Comparison of ENCODE assay signal across 8 mouse cellular contexts in genomic region chr7:80402651-80403321, GRCm38 (mm10). TPM values are rescaled to one million over a fixed set of nuclear protein-coding genes. Genes with fewer than 3 reads are reported as not detected.
DNase-seq lines count a peak whose midpoint lies in the region; ATAC-seq lines count a peak whose summit lies in the region.

No protein-coding gene starts in this region.

- H3K4me2 ChIP-seq in embryonic facial prominence, embryonic 13.5 days = peak overlapping the region; percentile 88
- peak overlapping the region; percentile 88 for H3K4me2 ChIP-seq in heart, embryonic 13.5 days
- H3K4me2 ChIP-seq in kidney, embryonic 16.5 days (replicated peaks; ENCODE audit: low read depth, low read length) = peak overlapping the region; percentile 82

- WGBS in embryonic facial prominence, embryonic 13.5 days = under 1% methylated on average over 48 of the region's 92 CpGs
- under 1% methylated on average over 43 of the region's 92 CpGs for WGBS in heart, embryonic 13.5 days
- WGBS in kidney, embryonic 16.5 days = 1% methylated on average over 47 of the region's 92 CpGs

- ATAC-seq in embryonic facial prominence, embryonic 13.5 days (ENCODE audit: insufficient number of reproducible peaks, insufficient read depth, low FRiP score, low TSS enrichment, low read depth) = peak; percentile 57
- ATAC-seq in heart, embryonic 13.5 days (ENCODE audit: extremely low read depth, insufficient number of reproducible peaks, low FRiP score, low TSS enrichment) = peak; percentile 57; the same call in 1 of the 2 replicates
- ATAC-seq in kidney, embryonic 16.5 days (ENCODE audit: low FRiP score, low TSS enrichment) = peak; percentile 73
- ATAC-seq in monocyte, adult 5-6 weeks (replicated peaks; ENCODE audit: insufficient number of reproducible peaks, low FRiP score, low TSS enrichment, poor library complexity, severe bottlenecking) = no peak

- H3K4me3 ChIP-seq in embryonic facial prominence, embryonic 13.5 days = peak overlapping the region; percentile 95
- peak overlapping the region; percentile 94 for H3K4me3 ChIP-seq in heart, embryonic 13.5 days
- H3K4me3 ChIP-seq in kidney, embryonic 16.5 days (ENCODE audit: low read length) = peak overlapping the region; percentile 83

- peaks cover 7% of the 10 kb centered on the region; the same call in 1 of the 2 replicates for H3K27me3 ChIP-seq in embryonic facial prominence, embryonic 13.5 days
- no peaks in the 10 kb centered on the region for H3K27me3 ChIP-seq in heart, embryonic 13.5 days (replicated peaks)
- no peaks in the 10 kb centered on the region for H3K27me3 ChIP-seq in kidney, embryonic 16.5 days (ENCODE audit: insufficient read depth, low read length)

- DNase-seq in CD4-positive, CD25-positive, alpha-beta regulatory T cell, adult 2 months (ENCODE audit: low read depth, low spot score) = peak; percentile 79
- DNase-seq in adrenal gland, adult 2 months = peak; percentile 86
- peak; percentile 77 for DNase-seq in lung, postnatal 36 days
- DNase-seq in retina, postnatal 1 day = peak; percentile 78

- peak overlapping the region; percentile 97 for H3K9ac ChIP-seq in embryonic facial prominence, embryonic 13.5 days
- H3K9ac ChIP-seq in heart, embryonic 13.5 days = peak overlapping the region; percentile 99
- peak overlapping the region; percentile 98 for H3K9ac ChIP-seq in kidney, embryonic 16.5 days (replicated peaks; ENCODE audit: low read length)

- peak overlapping the region; percentile 90 for H3K27ac ChIP-seq in embryonic facial prominence, embryonic 13.5 days
- peak overlapping the region; percentile 96 for H3K27ac ChIP-seq in heart, embryonic 13.5 days (replicated peaks)
- H3K27ac ChIP-seq in kidney, embryonic 16.5 days (ENCODE audit: low read length) = peak overlapping the region; percentile 89

- peaks cover 50% of the 10 kb centered on the region for H3K4me1 ChIP-seq in embryonic facial prominence, embryonic 13.5 days
- H3K4me1 ChIP-seq in heart, embryonic 13.5 days = peaks cover 69% of the 10 kb centered on the region
- H3K4me1 ChIP-seq in kidney, embryonic 16.5 days (ENCODE audit: insufficient read depth, low read length) = peaks cover 23% of the 10 kb centered on the region

- H3K36me3 ChIP-seq in embryonic facial prominence, embryonic 13.5 days = peaks cover 7% of the 10 kb centered on the region
- peaks cover 9% of the 10 kb centered on the region for H3K36me3 ChIP-seq in heart, embryonic 13.5 days
- H3K36me3 ChIP-seq in kidney, embryonic 16.5 days (ENCODE audit: insufficient read depth, low read length) = no peaks in the 10 kb centered on the region; the same call in 1 of the 2 replicates

- H3K9me3 ChIP-seq in embryonic facial prominence, embryonic 13.5 days = no peaks in the 10 kb centered on the region
- no peaks in the 10 kb centered on the region for H3K9me3 ChIP-seq in heart, embryonic 13.5 days
- H3K9me3 ChIP-seq in kidney, embryonic 16.5 days (ENCODE audit: low read length) = no peaks in the 10 kb centered on the region

RNA-seq across cellular contexts. Expression of gene Furin, which starts 2.5 kb away (rescaled TPM):
- 100 to 1,000 TPM; 158 to 185 TPM for total RNA-seq in adrenal gland, adult 2 months (2021)
- 225 and 227 TPM in 2 replicates for polyA plus RNA-seq in adrenal gland, adult 2 months (2012; rRNA removed)
- 10.9 and 11.0 TPM in 2 replicates for polyA plus RNA-seq in embryonic facial prominence, embryonic 13.5 days (2015; fragmentation: Nextera tagmentation; extraction: Ambion mirVana)
- polyA plus RNA-seq in heart, embryonic 13.5 days (2015; fragmentation: Nextera tagmentation; extraction: Ambion mirVana) = 14.2 and 14.8 TPM in 2 replicates
- 13.4 and 13.7 TPM in 2 replicates for polyA plus RNA-seq in kidney, embryonic 16.5 days (2015; fragmentation: Nextera tagmentation; extraction: Ambion mirVana)
- total RNA-seq in monocyte, adult 5-6 weeks (2017) = 31.1 to 46.2 TPM (median 34.3 TPM) in 3 replicates

RNA-seq across cellular contexts. Expression of gene Fes, which starts 15.0 kb away (rescaled TPM):
- total RNA-seq in adrenal gland, adult 2 months (2021) = 10 to 100 TPM in 1 of 2 experiments, 1 to 10 TPM in 1; 7.9 to 13.0 TPM
- 13.1 and 14.8 TPM in 2 replicates for polyA plus RNA-seq in adrenal gland, adult 2 months (2012; rRNA removed)
- 12.8 and 13.8 TPM in 2 replicates for polyA plus RNA-seq in embryonic facial prominence, embryonic 13.5 days (2015; fragmentation: Nextera tagmentation; extraction: Ambion mirVana)
- polyA plus RNA-seq in heart, embryonic 13.5 days (2015; fragmentation: Nextera tagmentation; extraction: Ambion mirVana) = 10.7 and 10.8 TPM in 2 replicates
- 16.8 and 18.3 TPM in 2 replicates for polyA plus RNA-seq in kidney, embryonic 16.5 days (2015; fragmentation: Nextera tagmentation; extraction: Ambion mirVana)
- total RNA-seq in monocyte, adult 5-6 weeks (2017) = 117 to 175 TPM (median 150 TPM) in 3 replicates

RNA-seq across cellular contexts. Expression of gene Man2a2, which starts 31.6 kb away (rescaled TPM):
- 10 to 100 TPM; 77.2 to 99.3 TPM for total RNA-seq in adrenal gland, adult 2 months (2021)
- polyA plus RNA-seq in adrenal gland, adult 2 months (2012; rRNA removed) = 252 and 304 TPM in 2 replicates
- polyA plus RNA-seq in embryonic facial prominence, embryonic 13.5 days (2015; fragmentation: Nextera tagmentation; extraction: Ambion mirVana) = 25.3 and 28.7 TPM in 2 replicates
- polyA plus RNA-seq in heart, embryonic 13.5 days (2015; fragmentation: Nextera tagmentation; extraction: Ambion mirVana) = 15.0 and 19.3 TPM in 2 replicates
- 16.6 and 19.1 TPM in 2 replicates for polyA plus RNA-seq in kidney, embryonic 16.5 days (2015; fragmentation: Nextera tagmentation; extraction: Ambion mirVana)
- total RNA-seq in monocyte, adult 5-6 weeks (2017) = 12.8 to 20.6 TPM (median 18.0 TPM) in 3 replicates

RNA-seq across cellular contexts. Expression of gene Hddc3, which starts 59.9 kb away (rescaled TPM):
- total RNA-seq in adrenal gland, adult 2 months (2021) = 10 to 100 TPM; 45.5 to 50.8 TPM
- polyA plus RNA-seq in adrenal gland, adult 2 months (2012; rRNA removed) = 25.1 and 36.4 TPM in 2 replicates
- 21.6 and 29.0 TPM in 2 replicates for polyA plus RNA-seq in embryonic facial prominence, embryonic 13.5 days (2015; fragmentation: Nextera tagmentation; extraction: Ambion mirVana)
- polyA plus RNA-seq in heart, embryonic 13.5 days (2015; fragmentation: Nextera tagmentation; extraction: Ambion mirVana) = 14.5 and 16.5 TPM in 2 replicates
- polyA plus RNA-seq in kidney, embryonic 16.5 days (2015; fragmentation: Nextera tagmentation; extraction: Ambion mirVana) = 22.6 and 23.8 TPM in 2 replicates
- total RNA-seq in monocyte, adult 5-6 weeks (2017) = 0.21 to 6.1 TPM (median 1.5 TPM) in 3 replicates

Comparison
In these comparisons a context has a peak if more than half of its experiments do, and no peak if none do; other contexts are left out.
1. RNA of gene Furin, which starts 2.5 kb away (polyA plus RNA-seq): 225 to 227 TPM in adrenal gland, adult 2 months; 14.2 to 14.8 TPM in heart, embryonic 13.5 days, 13.4 to 13.7 TPM in kidney, embryonic 16.5 days and 10.9 to 11.0 TPM in embryonic facial prominence, embryonic 13.5 days; every median in the first group is over 10 times any median in the second.
2. Peak in every context shown above with its lines, with median percentiles within 50 percentile points of each other: DNase-seq, H3K27ac ChIP-seq, H3K4me2 ChIP-seq, H3K4me3 ChIP-seq and H3K9ac ChIP-seq.